17 mouse cellular contexts compared by ENCODE assay signal in genomic region chr10:36952622-36953021, GRCm38 (mm10).
"Had no signal": no experiment of that assay in that cellular context is flagged by ENCODE, and none has a peak within 500 bp of the region (broad histone marks: within the 10 kb centered on the region; RNA-seq: fewer than 3 reads in every experiment).

No protein-coding gene starts in this region.

- DNase-seq: left cerebral cortex, postnatal 4 days; liver; liver, embryonic 13.5 days; liver, postnatal 0 days; lung, adult 18-20 months; lung, adult 2 months; lung, embryonic 14.5 days; lung, postnatal 10 days; lung, postnatal 14 days; lung, postnatal 36 days; lung, postnatal 4 days; midbrain, embryonic 14.5 days had no signal

- ATAC-seq: liver, embryonic 12.5 days; liver, postnatal 0 days; lung, postnatal 0 days; midbrain, embryonic 13.5 days; midbrain, embryonic 15.5 days; midbrain, embryonic 16.5 days had no signal
